ENCODE assay signal across 16 mouse cellular contexts in the genomic region with DNA sequence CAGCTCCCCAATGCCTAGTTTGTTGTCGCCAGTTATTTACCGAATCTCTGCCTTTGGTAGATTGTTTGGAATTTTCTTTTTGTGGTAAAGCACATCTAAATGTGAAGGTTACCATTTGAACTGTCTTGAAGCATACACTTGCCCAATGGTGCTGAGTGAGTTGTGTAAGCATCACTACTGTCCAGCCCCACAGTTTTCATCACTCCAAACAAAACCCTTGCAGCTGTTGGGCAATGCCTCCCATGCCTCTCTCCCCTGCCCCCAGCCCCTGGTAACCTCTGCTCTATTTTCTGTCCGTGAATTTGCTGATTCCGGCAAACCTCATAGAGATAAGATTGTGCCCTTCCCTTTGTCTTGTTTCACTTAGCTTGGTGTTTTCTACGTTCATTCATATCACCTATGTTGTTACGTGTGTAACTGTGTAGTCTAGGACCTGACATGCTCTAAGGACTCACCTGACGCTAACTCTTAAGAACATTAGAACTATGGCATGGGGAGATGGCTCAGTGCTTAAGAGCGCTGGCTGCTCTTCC. TPM values are rescaled to one million over a fixed set of nuclear protein-coding genes. Genes with fewer than 3 reads are reported as not detected.
A peak's percentile ranks its signal among the peaks of the same experiment; 100 is the strongest.
DNase-seq lines count a peak whose midpoint lies in the region; ATAC-seq and TF ChIP-seq lines count a peak whose summit lies in the region.
"Had no signal": no experiment of that assay in that cellular context is flagged by ENCODE, and none has a peak within 500 bp of the region (broad histone marks: within the 10 kb centered on the region; RNA-seq: fewer than 3 reads in every experiment).

No protein-coding gene starts in this region.

- H3K9me3 ChIP-seq in kidney, embryonic 14.5 days (ENCODE audit: control insufficient read depth, low read length): no peaks in the 10 kb centered on the region
- no peaks in the 10 kb centered on the region for H3K9me3 ChIP-seq in E14TG2a.4 (ENCODE audit: low read length)
- no peaks in the 10 kb centered on the region for H3K9me3 ChIP-seq in liver, embryonic 11.5 days (ENCODE audit: control insufficient read depth, low read length)
- H3K9me3 ChIP-seq: embryonic facial prominence, embryonic 13.5 days; forebrain, embryonic 12.5 days; midbrain, embryonic 12.5 days had no signal

- ATAC-seq in kidney, embryonic 14.5 days (ENCODE audit: low FRiP score, low TSS enrichment): no peak
- ATAC-seq in liver, embryonic 11.5 days (replicated peaks; ENCODE audit: low FRiP score): no peak; the same call in 1 of the 2 replicates
- no peak for ATAC-seq in frontal cortex, adult (ENCODE audit: low TSS enrichment)

- 0 out of 2 replicates have a peak, but pooled peaks cover 6% of the 10 kb centered on the region for H3K4me1 ChIP-seq in kidney, embryonic 14.5 days (ENCODE audit: control insufficient read depth, insufficient read depth, low read length)
- H3K4me1 ChIP-seq in E14TG2a.4 (replicated peaks; ENCODE audit: low read depth, low read length): peaks cover 49% of the 10 kb centered on the region
- peaks cover 35% of the 10 kb centered on the region for H3K4me1 ChIP-seq in liver, embryonic 11.5 days (replicated peaks; ENCODE audit: control insufficient read depth, insufficient read depth, low read length)

- TF ChIP-seq CTCF in E14TG2a.4 (conservative IDR thresholded peaks at IDR 0.05; ENCODE audit: low read length): no peak

- no peak overlapping the region for H3K27ac ChIP-seq in kidney, embryonic 14.5 days (ENCODE audit: low read depth, low read length)
- 0 out of 2 replicates have a peak overlapping the region, but pooled peaks have one; percentile 19 for H3K27ac ChIP-seq in liver, embryonic 11.5 days (ENCODE audit: low read depth, low read length)
- H3K27ac ChIP-seq: embryonic facial prominence, embryonic 13.5 days; forebrain, embryonic 12.5 days; hindbrain, embryonic 14.5 days; midbrain, embryonic 12.5 days had no signal

- H3K36me3 ChIP-seq in kidney, embryonic 14.5 days (ENCODE audit: control insufficient read depth, insufficient read depth, low read length): no peaks in the 10 kb centered on the region
- 0 out of 2 replicates have a peak, but pooled peaks cover 4% of the 10 kb centered on the region for H3K36me3 ChIP-seq in E14TG2a.4 (ENCODE audit: insufficient read depth, low read length)
- no peaks in the 10 kb centered on the region for H3K36me3 ChIP-seq in liver, embryonic 11.5 days (ENCODE audit: control insufficient read depth, insufficient read depth, low read length)
- H3K36me3 ChIP-seq: embryonic facial prominence, embryonic 13.5 days; forebrain, embryonic 12.5 days; midbrain, embryonic 12.5 days had no signal

- no peaks in the 10 kb centered on the region for H3K27me3 ChIP-seq in kidney, embryonic 14.5 days (ENCODE audit: control insufficient read depth, insufficient read depth, low read length)
- H3K27me3 ChIP-seq in E14TG2a.4 (ENCODE audit: insufficient read depth, low read length): no peaks in the 10 kb centered on the region
- H3K27me3 ChIP-seq in liver, embryonic 11.5 days (replicated peaks; ENCODE audit: control insufficient read depth, insufficient read depth, low read length): no peaks in the 10 kb centered on the region
- H3K27me3 ChIP-seq: CH12.LX; embryonic facial prominence, embryonic 13.5 days; forebrain, embryonic 12.5 days had no signal

- no peak overlapping the region for H3K9ac ChIP-seq in kidney, embryonic 14.5 days (ENCODE audit: low read depth, low read length)
- H3K9ac ChIP-seq in liver, embryonic 11.5 days (ENCODE audit: low read depth, low read length): no peak overlapping the region
- H3K9ac ChIP-seq: embryonic facial prominence, embryonic 13.5 days; forebrain, embryonic 12.5 days; hindbrain, embryonic 14.5 days; midbrain, embryonic 12.5 days had no signal

- 92% methylated on average over 8 of the region's 8 CpGs for WGBS in kidney, embryonic 14.5 days
- WGBS in liver, embryonic 11.5 days: 71% methylated on average over 8 of the region's 8 CpGs

- H3K4me2 ChIP-seq in kidney, embryonic 14.5 days (replicated peaks; ENCODE audit: low read depth, low read length): no peak overlapping the region
- no peak overlapping the region for H3K4me2 ChIP-seq in liver, embryonic 11.5 days
- H3K4me2 ChIP-seq: embryonic facial prominence, embryonic 13.5 days; forebrain, embryonic 12.5 days; hindbrain, embryonic 14.5 days; midbrain, embryonic 12.5 days had no signal

- no peak overlapping the region for H3K4me3 ChIP-seq in kidney, embryonic 14.5 days (ENCODE audit: low read length)
- H3K4me3 ChIP-seq in E14TG2a.4 (replicated peaks; ENCODE audit: low read length): 0 out of 2 replicates have a peak overlapping the region, but pooled peaks have one; percentile 10
- no peak overlapping the region for H3K4me3 ChIP-seq in liver, embryonic 11.5 days (ENCODE audit: low read depth, low read length)
- H3K4me3 ChIP-seq: embryonic facial prominence, embryonic 13.5 days; forebrain, embryonic 12.5 days; midbrain, embryonic 12.5 days had no signal

- peak; percentile 2 for DNase-seq in kidney, adult 11 months
- DNase-seq in 416B (ENCODE audit: low read depth): peak; percentile 46
- no peak for DNase-seq in liver, embryonic 11.5 days (ENCODE audit: low spot score)
- no peak for DNase-seq in thymus, postnatal 14 days
- no peak for DNase-seq in urinary bladder, postnatal 10 days (ENCODE audit: low spot score)
- DNase-seq: gastrocnemius, postnatal 14 days; lung, postnatal 14 days; thymus, postnatal 25 days had no signal

RNA-seq across cellular contexts. Expression of gene Acsl1, which starts 14.2 kb away (rescaled TPM):
- polyA plus RNA-seq in kidney, embryonic 14.5 days (2014; fragmentation: Nextera tagmentation; extraction: Ambion mirVana): 9.7 and 16.1 TPM in 2 replicates
- 47.3 and 50.7 TPM in 2 replicates for polyA plus RNA-seq in liver, embryonic 11.5 days (2014; fragmentation: Nextera tagmentation; extraction: Ambion mirVana)

Comparison
In these comparisons a context has a peak if more than half of its experiments do, and no peak if none do; other contexts are left out.
1. DNase-seq: peak in kidney, adult 11 months (single experiment) and 416B (single experiment); none in liver, embryonic 11.5 days (single experiment), thymus, postnatal 14 days (single experiment) and urinary bladder, postnatal 10 days (single experiment).